Mouse (Mus musculus): ENCODE data around the gene Thbs1.

DNA sequence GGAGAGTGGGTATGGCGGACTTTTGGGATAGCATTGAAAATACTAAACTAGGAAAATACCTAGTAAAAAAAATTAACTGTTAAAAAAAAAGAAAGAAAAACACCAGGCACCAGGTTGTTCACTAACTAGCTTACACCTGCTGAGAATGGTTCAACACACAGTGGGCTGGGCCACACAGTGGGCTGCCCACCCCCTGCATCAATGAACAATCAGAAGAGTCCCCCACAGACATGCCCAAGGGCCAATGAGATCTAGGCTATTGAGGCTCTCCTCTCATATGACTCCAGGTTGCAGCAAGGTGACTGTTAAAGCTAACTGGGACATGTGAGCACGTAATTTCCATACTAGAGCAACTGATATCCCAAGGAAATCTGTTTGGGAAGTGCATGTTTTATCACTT is 54.0 kb downstream of the Thbs1 start:
- TF ChIP-seq MYOD1 (IDR thresholded peaks at IDR 0.05; ENCODE audit: control insufficient read depth in 1 of 3, insufficient read length in 2 of 3, low read depth in 2 of 3) (no peak), POLR2A (IDR thresholded peaks at IDR 0.05; ENCODE audit: insufficient read length, low read depth) (no peak), TCF12 (IDR thresholded peaks at IDR 0.05; ENCODE audit: insufficient read depth, poor library complexity, severe bottlenecking) (no peak), MYOG (IDR thresholded peaks at IDR 0.05; ENCODE audit: control insufficient read depth in 1 of 3, insufficient read depth in 1 of 3, insufficient read length in 2 of 3, low read depth in 2 of 3) (no peak), CEBPB (IDR thresholded peaks at IDR 0.05; ENCODE audit: insufficient read depth, poor library complexity, severe bottlenecking) (no peak)

All from myocyte (in vitro differentiated cells).